Mouse (Mus musculus): ENCODE results near the gene Rhbdl1.

The Rhbdl1 gene

GRCm38 (mm10) chr17:25794998-25795397 lies 42.1 kb downstream of the Rhbdl1 start:
- no peak for DNase-seq (ENCODE audit: extremely low read depth, low read depth)

- DNase-seq (ENCODE audit: extremely low read depth, low read depth), result no peak
Measured at GRCm38 (mm10) chr17:25794197-25794596, 42.9 kb downstream of the Rhbdl1 start.

- DNase-seq (ENCODE audit: extremely low read depth, low read depth), result peak; percentile 82
Measured at GRCm38 (mm10) chr17:25792615-25793014, 44.5 kb downstream of the Rhbdl1 start, which contains the start of gene Fam173a. Fam173a (minus strand) TSS chr17:25792901.

- DNase-seq (ENCODE audit: extremely low read depth, low read depth), result peak; percentile 76
Measured at GRCm38 (mm10) chr17:25791843-25792527, 45.1 kb downstream of the Rhbdl1 start.

GRCm38 (mm10) chr17:25791320-25791842 lies 45.7 kb downstream of the Rhbdl1 start:
- no peak for DNase-seq (ENCODE audit: extremely low read depth, low read depth)

GRCm38 (mm10) chr17:25786781-25787504 lies 50.2 kb downstream of the Rhbdl1 start:
- DNase-seq (ENCODE audit: extremely low read depth, low read depth), result no peak

- DNase-seq (ENCODE audit: extremely low read depth, low read depth), result no peak
Measured at GRCm38 (mm10) chr17:25786280-25786679, 50.8 kb downstream of the Rhbdl1 start, which contains the start of gene Ccdc78. Ccdc78 (plus strand) TSS chr17:25786580.

- DNase-seq (ENCODE audit: extremely low read depth, low read depth), result peak; percentile 89
Measured at GRCm38 (mm10) chr17:25785281-25785745, 51.8 kb downstream of the Rhbdl1 start, which contains the start of gene Haghl. Haghl (minus strand) TSS chr17:25785673.

All from MEL-GATA-1-ER (cell line).